Mouse (Mus musculus) CD8-positive naive resting alpha-beta T cell, adult 2 months (primary cell): ENCODE results near the gene Zdhhc7.
A peak's percentile ranks its signal among the peaks of the same experiment; 100 is the strongest.

Experiments used
- DNase-seq, 2 experiments: peaks; one replicate each; pipeline ENCODE4 v3.0.0; 2022; ENCODE audit warnings: low read depth in 2 of 2, low spot score in 2 of 2

The Zdhhc7 gene

GRCm38 (mm10) chr8:120114315-120114841 is 13.1 kb upstream of the Zdhhc7 start:
- peak; percentile 6 to 10 for DNase-seq

GRCm38 (mm10) chr8:120113758-120114255 is 12.5 kb upstream of the Zdhhc7 start, which contains the start of gene 6430548M08Rik:
TSS of gene 6430548M08Rik (plus strand) at chr8:120114152.
- peak; percentile 100 for DNase-seq

GRCm38 (mm10) chr8:120113306-120113705 is 12.0 kb upstream of the Zdhhc7 start:
- no peak for DNase-seq

- no peak for DNase-seq
These were observed 11.3 kb upstream of the Zdhhc7 start for GRCm38 (mm10) chr8:120112535-120112934.

- DNase-seq = no peak
These were observed 10.1 kb upstream of the Zdhhc7 start for GRCm38 (mm10) chr8:120111382-120111781.

GRCm38 (mm10) chr8:120110966-120111365 is 9.7 kb upstream of the Zdhhc7 start:
- no peak for DNase-seq

GRCm38 (mm10) chr8:120109149-120109548 is 7.9 kb upstream of the Zdhhc7 start:
- DNase-seq = no peak

GRCm38 (mm10) chr8:120104721-120105272 is 3.5 kb upstream of the Zdhhc7 start:
- peak in 1 of 2 experiments; percentile 18 for DNase-seq

- no peak for DNase-seq
These were observed 2.6 kb upstream of the Zdhhc7 start for GRCm38 (mm10) chr8:120103916-120104315.

GRCm38 (mm10) chr8:120100388-120101067 is 754 bp downstream of the Zdhhc7 start:
- no peak for DNase-seq

- no peak for DNase-seq
These were observed 4.8 kb downstream of the Zdhhc7 start for GRCm38 (mm10) chr8:120096486-120096885.

GRCm38 (mm10) chr8:120094801-120095200 is 6.5 kb downstream of the Zdhhc7 start:
- no peak for DNase-seq

- no peak for DNase-seq
These were observed 8.2 kb downstream of the Zdhhc7 start for GRCm38 (mm10) chr8:120093103-120093502.

- DNase-seq = no peak
These were observed 10.2 kb downstream of the Zdhhc7 start for GRCm38 (mm10) chr8:120091032-120091431.

- DNase-seq = no peak
These were observed 11.8 kb downstream of the Zdhhc7 start for GRCm38 (mm10) chr8:120089511-120089910.

- no peak for DNase-seq
These were observed 16.5 kb downstream of the Zdhhc7 start for GRCm38 (mm10) chr8:120084783-120085182.

GRCm38 (mm10) chr8:120083261-120083660 is 18.0 kb downstream of the Zdhhc7 start:
- DNase-seq = no peak

- DNase-seq = no peak
These were observed 21.9 kb downstream of the Zdhhc7 start for GRCm38 (mm10) chr8:120079361-120079760.

- DNase-seq = peak; percentile 61 to 68
These were observed 23.2 kb downstream of the Zdhhc7 start for GRCm38 (mm10) chr8:120078080-120078479.

GRCm38 (mm10) chr8:120075347-120075746 is 25.9 kb downstream of the Zdhhc7 start:
- no peak for DNase-seq

GRCm38 (mm10) chr8:120074516-120074915 is 26.8 kb downstream of the Zdhhc7 start:
- DNase-seq = no peak

- DNase-seq = no peak
These were observed 28.5 kb downstream of the Zdhhc7 start for GRCm38 (mm10) chr8:120072827-120073226.
